ENCODE assay signal across 19 mouse cellular contexts in genomic region chr4:142638057-142638456, GRCm38 (mm10).
A peak's percentile ranks its signal among the peaks of the same experiment; 100 is the strongest.
DNase-seq lines count a peak whose midpoint lies in the region; ATAC-seq and TF ChIP-seq lines count a peak whose summit lies in the region.
"Had no signal": no experiment of that assay in that cellular context is flagged by ENCODE, and none has a peak within 500 bp of the region (broad histone marks: within the 10 kb centered on the region; RNA-seq: fewer than 3 reads in every experiment).

No protein-coding gene starts in this region.

- H3K4me3 ChIP-seq in gastrocnemius, adult 2 months = no peak overlapping the region
- no peak overlapping the region for H3K4me3 ChIP-seq in left cerebral cortex, adult 2 months
- no peak overlapping the region for H3K4me3 ChIP-seq in forebrain, embryonic 14.5 days (ENCODE audit: low read depth, low read length)
- H3K4me3 ChIP-seq: embryonic facial prominence, embryonic 15.5 days; hindbrain, embryonic 13.5 days; lung, embryonic 15.5 days; neural tube, embryonic 13.5 days had no signal

- intact Hi-C loops in gastrocnemius, adult 2 months (cut with DNase I) = no loop called here
- intact Hi-C loops in left cerebral cortex, adult 2 months (cut with DNase I) = loop anchor here (10.0 kb wide), 2 partner anchors 383 to 483 kb away; no protein-coding TSS in a partner anchor

- no peaks in the 10 kb centered on the region for H3K9me3 ChIP-seq in forebrain, embryonic 14.5 days (replicated peaks; ENCODE audit: control insufficient read depth, low read length)
- H3K9me3 ChIP-seq: embryonic facial prominence, embryonic 15.5 days; hindbrain, embryonic 13.5 days; lung, embryonic 15.5 days; neural tube, embryonic 13.5 days had no signal

- H3K9ac ChIP-seq in forebrain, embryonic 14.5 days (ENCODE audit: low read length) = no peak overlapping the region
- H3K9ac ChIP-seq: embryonic facial prominence, embryonic 15.5 days; hindbrain, embryonic 13.5 days; lung, embryonic 15.5 days had no signal

- no peak for ATAC-seq in forebrain, embryonic 14.5 days
- ATAC-seq: Patski had no signal

- no peaks in the 10 kb centered on the region for H3K36me3 ChIP-seq in forebrain, embryonic 14.5 days (ENCODE audit: control insufficient read depth, insufficient read depth, low read length)
- H3K36me3 ChIP-seq: embryonic facial prominence, embryonic 15.5 days; hindbrain, embryonic 13.5 days; lung, embryonic 15.5 days; neural tube, embryonic 13.5 days had no signal

- DNase-seq in gastrocnemius, adult 2 months = no peak
- no peak for DNase-seq in gastrocnemius, adult 18-20 months (ENCODE audit: low spot score)
- DNase-seq in left cerebral cortex, adult 2 months (ENCODE audit: extremely low spot score in 1 of 2, low spot score in 2 of 2) = no peak
- no peak for DNase-seq in left cerebral cortex, adult 8-10 months (ENCODE audit: low spot score in 2 of 2)
- peak; percentile 2 to 9 for DNase-seq in B cell, adult 2 months
- DNase-seq in forebrain, embryonic 14.5 days (ENCODE audit: low spot score) = no peak
- DNase-seq in thymus, postnatal 36 days = no peak
- DNase-seq in retina, postnatal 1 day = no peak
- DNase-seq: adrenal gland, postnatal 36 days; cerebellum, adult 9-11 months; embryo, embryonic 11 days; gastrocnemius, postnatal 14 days; kidney, adult 11 months; thymus, postnatal 25 days had no signal

- 85% methylated on average over 4 of the region's 4 CpGs for WGBS in forebrain, embryonic 14.5 days

- peaks cover 9% of the 10 kb centered on the region; the same call in 1 of the 2 replicates for H3K4me1 ChIP-seq in forebrain, embryonic 14.5 days (ENCODE audit: control insufficient read depth, insufficient read depth, low read length)

- peak; percentile 20; the same call in 1 of the 2 replicates for TF ChIP-seq CTCF in gastrocnemius, adult 2 months (IDR thresholded peaks at IDR 0.05)
- peak; percentile 46 for TF ChIP-seq CTCF in left cerebral cortex, adult 2 months (IDR thresholded peaks at IDR 0.05)

- H3K4me2 ChIP-seq in forebrain, embryonic 14.5 days (ENCODE audit: low read length) = no peak overlapping the region
- H3K4me2 ChIP-seq: embryonic facial prominence, embryonic 15.5 days; lung, embryonic 15.5 days; neural tube, embryonic 13.5 days had no signal

- H3K27me3 ChIP-seq in forebrain, embryonic 14.5 days (replicated peaks; ENCODE audit: control insufficient read depth, insufficient read depth, low read length) = no peaks in the 10 kb centered on the region
- H3K27me3 ChIP-seq: embryonic facial prominence, embryonic 15.5 days; hindbrain, embryonic 13.5 days; lung, embryonic 15.5 days; Patski had no signal

- no peak overlapping the region for H3K27ac ChIP-seq in gastrocnemius, adult 2 months
- no peak overlapping the region for H3K27ac ChIP-seq in left cerebral cortex, adult 2 months
- H3K27ac ChIP-seq in forebrain, embryonic 14.5 days (ENCODE audit: low read depth, low read length) = peak overlapping the region; percentile 76
- H3K27ac ChIP-seq: lung, embryonic 15.5 days; neural tube, embryonic 13.5 days had no signal

Comparison
In these comparisons a context has a peak if more than half of its experiments do, and no peak if none do; other contexts are left out.
1. DNase-seq: peak in B cell, adult 2 months (2 of 2); none in gastrocnemius, adult 2 months (single experiment), gastrocnemius, adult 18-20 months (single experiment), left cerebral cortex, adult 2 months (0 of 2), left cerebral cortex, adult 8-10 months (0 of 2), forebrain, embryonic 14.5 days (single experiment), thymus, postnatal 36 days (0 of 2) and retina, postnatal 1 day (single experiment).